Mouse (Mus musculus): ENCODE measurements around the gene Olfr1418. TPM values are rescaled to one million over a fixed set of nuclear protein-coding genes. Genes with fewer than 3 reads are reported as not detected.
"Not testable (repeated sequence)": the region's sequence is repeated elsewhere in the genome, so short reads cannot be mapped to it uniquely, and the experiment has no call there.

The Olfr1418 gene
- not detected in 2 replicates for polyA plus RNA-seq (2015; fragmentation: Nextera tagmentation; extraction: Ambion mirVana)

GRCm38 (mm10) chr19:11860966-11861365 lies at the start of gene Olfr1418:
Gene Olfr1418, minus strand, starts transcription at chr19:11861066.
- Histone ChIP-seq H3K4me3 (no peak within 1 kb of the TSS), H3K27me3 (no peaks in the 10 kb centered on the region), H3K36me3 (no peaks in the 10 kb centered on the region), H3K4me1 (no peaks in the 10 kb centered on the region), H3K27ac (replicated peaks) (no peak within 1 kb of the TSS), H3K9ac (replicated peaks) (no peak within 1 kb of the TSS), H3K4me2 (replicated peaks) (no peak within 1 kb of the TSS), H3K9me3 (no peaks in the 10 kb centered on the region)
- WGBS: 92% methylated on average over 1 of the region's 1 CpGs
- no peak for ATAC-seq (replicated peaks)

GRCm38 (mm10) chr19:11886265-11886664 lies 25.4 kb upstream of the Olfr1418 start, which contains the start of gene Olfr1420:
Gene Olfr1420, plus strand, starts transcription at chr19:11886565.
- H3K27me3 ChIP-seq: no peaks in the 10 kb centered on the region
- no peak within 1 kb of the TSS for H3K9ac ChIP-seq (replicated peaks)
- no peak within 1 kb of the TSS for H3K27ac ChIP-seq (replicated peaks)
- H3K36me3 ChIP-seq: no peaks in the 10 kb centered on the region
- no peaks in the 10 kb centered on the region for H3K4me1 ChIP-seq
- no peak within 1 kb of the TSS for H3K4me2 ChIP-seq (replicated peaks)
- no peak for ATAC-seq (replicated peaks)
- WGBS: 44% methylated on average over 1 of the region's 1 CpGs
- H3K9me3 ChIP-seq: no peaks in the 10 kb centered on the region
- no peak within 1 kb of the TSS for H3K4me3 ChIP-seq

- not testable (repeated sequence) for H3K4me1 ChIP-seq; H3K36me3 ChIP-seq; H3K4me2 ChIP-seq (replicated peaks); H3K27ac ChIP-seq (replicated peaks); H3K4me3 ChIP-seq; H3K9me3 ChIP-seq; H3K27me3 ChIP-seq; ATAC-seq (replicated peaks); H3K9ac ChIP-seq (replicated peaks)
- WGBS: 67% methylated on average over 22 of the region's 22 CpGs
These were observed 17.5 kb upstream of the Olfr1418 start for GRCm38 (mm10) chr19:11878404-11878803.

- Histone ChIP-seq H3K4me1 (no peaks in the 10 kb centered on the region), H3K27ac (replicated peaks) (no peak within 1 kb of the TSS), H3K36me3 (no peaks in the 10 kb centered on the region), H3K4me2 (replicated peaks) (no peak within 1 kb of the TSS), H3K27me3 (no peaks in the 10 kb centered on the region), H3K9ac (replicated peaks) (no peak within 1 kb of the TSS), H3K4me3 (no peak within 1 kb of the TSS), H3K9me3 (no peaks in the 10 kb centered on the region)
- ATAC-seq (replicated peaks): no peak
- 43% methylated on average over 1 of the region's 1 CpGs for WGBS
These were observed 14.1 kb upstream of the Olfr1418 start, which contains the start of gene Olfr1419 for GRCm38 (mm10) chr19:11875006-11875405. Gene Olfr1419, minus strand, starts transcription at chr19:11875106.

GRCm38 (mm10) chr19:11867837-11868236 lies 7.0 kb upstream of the Olfr1418 start:
- no peaks in the 10 kb centered on the region for H3K4me1 ChIP-seq
- ATAC-seq (replicated peaks): no peak
- no peak overlapping the region for H3K9ac ChIP-seq (replicated peaks)
- H3K4me3 ChIP-seq: no peak overlapping the region
- no peaks in the 10 kb centered on the region for H3K9me3 ChIP-seq
- H3K4me2 ChIP-seq (replicated peaks): no peak overlapping the region
- no peaks in the 10 kb centered on the region for H3K36me3 ChIP-seq
- no peaks in the 10 kb centered on the region for H3K27me3 ChIP-seq
- 79% methylated on average over 2 of the region's 2 CpGs for WGBS
- H3K27ac ChIP-seq (replicated peaks): no peak overlapping the region

- H3K4me3 ChIP-seq: no peak overlapping the region
- no peaks in the 10 kb centered on the region for H3K27me3 ChIP-seq
- 81% methylated on average over 6 of the region's 6 CpGs for WGBS
These were observed 4.4 kb downstream of the Olfr1418 start for GRCm38 (mm10) chr19:11856506-11856905.

GRCm38 (mm10) chr19:11854821-11855220 lies 6.0 kb downstream of the Olfr1418 start:
- Histone ChIP-seq H3K36me3 (no peaks in the 10 kb centered on the region), H3K4me2 (replicated peaks) (no peak overlapping the region), H3K4me3 (no peak overlapping the region), H3K27me3 (no peaks in the 10 kb centered on the region), H3K4me1 (no peaks in the 10 kb centered on the region), H3K9me3 (no peaks in the 10 kb centered on the region), H3K27ac (replicated peaks) (no peak overlapping the region), H3K9ac (replicated peaks) (no peak overlapping the region)
- no peak for ATAC-seq (replicated peaks)
- WGBS: 90% methylated on average over 2 of the region's 2 CpGs

More at GRCm38 (mm10) chr19:11856506-11856905, 4.4 kb downstream of the Olfr1418 start:
- Histone ChIP-seq H3K27ac (replicated peaks) (no peak overlapping the region), H3K4me1 (no peaks in the 10 kb centered on the region), H3K9ac (replicated peaks) (no peak overlapping the region), H3K36me3 (no peaks in the 10 kb centered on the region), H3K9me3 (no peaks in the 10 kb centered on the region), H3K4me2 (replicated peaks) (no peak overlapping the region)
- ATAC-seq (replicated peaks): no peak

- Histone ChIP-seq H3K4me2 (replicated peaks) (no peak overlapping the region), H3K9ac (replicated peaks) (no peak overlapping the region), H3K4me1 (no peaks in the 10 kb centered on the region), H3K4me3 (no peak overlapping the region), H3K27me3 (no peaks in the 10 kb centered on the region), H3K27ac (replicated peaks) (no peak overlapping the region), H3K9me3 (no peaks in the 10 kb centered on the region), H3K36me3 (no peaks in the 10 kb centered on the region)
- no peak for ATAC-seq (replicated peaks)
- WGBS: 70% methylated on average over 4 of the region's 4 CpGs
These were observed 8.2 kb downstream of the Olfr1418 start for GRCm38 (mm10) chr19:11852652-11853051.

GRCm38 (mm10) chr19:11846333-11846732 lies 14.5 kb downstream of the Olfr1418 start:
- H3K27me3 ChIP-seq: no peaks in the 10 kb centered on the region
- no peak for ATAC-seq (replicated peaks)
- no peak overlapping the region for H3K27ac ChIP-seq (replicated peaks)
- no peak overlapping the region for H3K9ac ChIP-seq (replicated peaks)
- H3K4me1 ChIP-seq: no peaks in the 10 kb centered on the region
- 87% methylated on average over 4 of the region's 4 CpGs for WGBS
- H3K4me2 ChIP-seq (replicated peaks): no peak overlapping the region
- H3K9me3 ChIP-seq: no peaks in the 10 kb centered on the region
- no peaks in the 10 kb centered on the region for H3K36me3 ChIP-seq
- no peak overlapping the region for H3K4me3 ChIP-seq

- ATAC-seq (replicated peaks): no peak
- WGBS: 91% methylated on average over 4 of the region's 4 CpGs
These were observed 21.7 kb downstream of the Olfr1418 start, which contains the start of gene Olfr1417 for GRCm38 (mm10) chr19:11839119-11839518. Gene Olfr1417, minus strand, starts transcription at chr19:11839219.

GRCm38 (mm10) chr19:11823346-11824065 lies 37.4 kb downstream of the Olfr1418 start:
- H3K27me3 ChIP-seq: peaks cover 16% of the 10 kb centered on the region
- H3K36me3 ChIP-seq: no peaks in the 10 kb centered on the region
- no peak overlapping the region for H3K9ac ChIP-seq (replicated peaks)
- no peak overlapping the region for H3K27ac ChIP-seq (replicated peaks)
- no peak for ATAC-seq (replicated peaks)
- peaks cover 13% of the 10 kb centered on the region for H3K4me1 ChIP-seq
- WGBS: 22% methylated on average over 4 of the region's 4 CpGs
- no peak overlapping the region for H3K4me2 ChIP-seq (replicated peaks)
- H3K9me3 ChIP-seq: no peaks in the 10 kb centered on the region
- H3K4me3 ChIP-seq: no peak overlapping the region

More at GRCm38 (mm10) chr19:11839119-11839518, 21.7 kb downstream of the Olfr1418 start, which contains the start of gene Olfr1417:
- H3K4me3 ChIP-seq: no peak within 1 kb of the TSS
- no peak within 1 kb of the TSS for H3K27ac ChIP-seq (replicated peaks)
- no peak within 1 kb of the TSS for H3K9ac ChIP-seq (replicated peaks)
- H3K4me1 ChIP-seq: no peaks in the 10 kb centered on the region
- no peaks in the 10 kb centered on the region for H3K9me3 ChIP-seq
- no peak within 1 kb of the TSS for H3K4me2 ChIP-seq (replicated peaks)
- no peaks in the 10 kb centered on the region for H3K27me3 ChIP-seq
- no peaks in the 10 kb centered on the region for H3K36me3 ChIP-seq

GRCm38 (mm10) chr19:11820211-11820610 lies 40.7 kb downstream of the Olfr1418 start:
- Histone ChIP-seq H3K9me3 (no peaks in the 10 kb centered on the region), H3K36me3 (no peaks in the 10 kb centered on the region), H3K27ac (replicated peaks) (no peak overlapping the region), H3K27me3 (peaks cover 27% of the 10 kb centered on the region), H3K4me2 (replicated peaks) (peak overlapping the region; percentile 98), H3K4me1 (peaks cover 19% of the 10 kb centered on the region), H3K9ac (replicated peaks) (no peak overlapping the region), H3K4me3 (peak overlapping the region; percentile 77)
- WGBS: 29% methylated on average over 6 of the region's 6 CpGs
- no peak for ATAC-seq (replicated peaks)
